ENCODE assay signal across 21 mouse cellular contexts in genomic region chr3:137842944-137843343, GRCm38 (mm10).
"Had no signal": no experiment of that assay in that cellular context is flagged by ENCODE, and none has a peak within 500 bp of the region (broad histone marks: within the 10 kb centered on the region; RNA-seq: fewer than 3 reads in every experiment).

No protein-coding gene starts in this region.

- H3K4me1 ChIP-seq: kidney, embryonic 15.5 days; limb, embryonic 12.5 days; limb, embryonic 15.5 days; midbrain, embryonic 15.5 days; neural tube, embryonic 13.5 days; stomach, embryonic 15.5 days had no signal

- DNase-seq: kidney, adult 8-10 months; kidney, postnatal 10 days; kidney, postnatal 36 days; layer of hippocampus, postnatal 36 days; lung, embryonic 14.5 days; retina, postnatal 1 day; right cerebral cortex, postnatal 25 days; spleen, adult 18-20 months; thymus, postnatal 25 days had no signal

- H3K9ac ChIP-seq: kidney, embryonic 15.5 days; limb, embryonic 12.5 days; limb, embryonic 15.5 days; lung, embryonic 14.5 days; midbrain, embryonic 12.5 days; midbrain, embryonic 15.5 days; neural tube, embryonic 13.5 days; stomach, embryonic 15.5 days had no signal

- ATAC-seq: intestine, postnatal 0 days; lung, postnatal 0 days; midbrain, embryonic 15.5 days had no signal

- H3K4me2 ChIP-seq: kidney, embryonic 15.5 days; limb, embryonic 12.5 days; limb, embryonic 15.5 days; lung, embryonic 14.5 days; midbrain, embryonic 12.5 days; midbrain, embryonic 15.5 days; neural tube, embryonic 13.5 days; stomach, embryonic 15.5 days had no signal

- H3K27me3 ChIP-seq: kidney, embryonic 15.5 days; limb, embryonic 12.5 days; limb, embryonic 15.5 days; midbrain, embryonic 12.5 days; midbrain, embryonic 15.5 days; neural tube, embryonic 13.5 days; stomach, embryonic 15.5 days had no signal

- H3K36me3 ChIP-seq: kidney, embryonic 15.5 days; limb, embryonic 12.5 days; limb, embryonic 15.5 days; midbrain, embryonic 12.5 days; midbrain, embryonic 15.5 days; neural tube, embryonic 13.5 days; stomach, embryonic 15.5 days had no signal

- H3K27ac ChIP-seq: kidney, embryonic 15.5 days; left cerebral cortex, adult 2 months; limb, embryonic 12.5 days; limb, embryonic 15.5 days; macrophage; midbrain, embryonic 12.5 days; midbrain, embryonic 15.5 days; neural tube, embryonic 13.5 days; stomach, embryonic 15.5 days had no signal

- H3K9me3 ChIP-seq: kidney, embryonic 15.5 days; limb, embryonic 12.5 days; limb, embryonic 15.5 days; midbrain, embryonic 12.5 days; midbrain, embryonic 15.5 days; neural tube, embryonic 13.5 days; stomach, embryonic 15.5 days had no signal

- H3K4me3 ChIP-seq: kidney, embryonic 15.5 days; left cerebral cortex, adult 2 months; limb, embryonic 12.5 days; limb, embryonic 15.5 days; midbrain, embryonic 12.5 days; midbrain, embryonic 15.5 days; myocyte; neural tube, embryonic 13.5 days; stomach, embryonic 15.5 days had no signal
